Mouse (Mus musculus) heart, adult 9 months (tissue): ENCODE data around the gene Cldn10.
"Not testable (repeated sequence)": the region's sequence is repeated elsewhere in the genome, so short reads cannot be mapped to it uniquely, and the experiment has no call there.

Experiments
- DNase-seq, 2 experiments: peaks; one replicate each; pipeline ENCODE4 v3.0.0; 2022; ENCODE audit warnings: low spot score in 2 of 2

Gene Cldn10

GRCm38 (mm10) chr14:118782241-118782640 is 5.5 kb upstream of the Cldn10 start:
- no peak for DNase-seq

GRCm38 (mm10) chr14:118783326-118783935 is 4.3 kb upstream of the Cldn10 start:
- DNase-seq: no peak

- DNase-seq: no peak
Measured at GRCm38 (mm10) chr14:118790217-118790616, 2.5 kb downstream of the Cldn10 start.

GRCm38 (mm10) chr14:118792957-118793356 is 5.2 kb downstream of the Cldn10 start:
- DNase-seq: no peak

- DNase-seq: no peak
Measured at GRCm38 (mm10) chr14:118793416-118793815, 5.7 kb downstream of the Cldn10 start.

GRCm38 (mm10) chr14:118794196-118794595 is 6.5 kb downstream of the Cldn10 start:
- DNase-seq: no peak

- no peak for DNase-seq
Measured at GRCm38 (mm10) chr14:118794893-118795292, 7.2 kb downstream of the Cldn10 start.

- DNase-seq: no peak
Measured at GRCm38 (mm10) chr14:118795915-118796693, 8.4 kb downstream of the Cldn10 start.

GRCm38 (mm10) chr14:118796694-118797058 is 9.0 kb downstream of the Cldn10 start:
- no peak for DNase-seq

GRCm38 (mm10) chr14:118797270-118797669 is 9.6 kb downstream of the Cldn10 start:
- no peak for DNase-seq

GRCm38 (mm10) chr14:118799918-118800317 is 12.2 kb downstream of the Cldn10 start:
- no peak for DNase-seq

- DNase-seq: no peak
Measured at GRCm38 (mm10) chr14:118803936-118804335, 16.2 kb downstream of the Cldn10 start.

GRCm38 (mm10) chr14:118804351-118804750 is 16.6 kb downstream of the Cldn10 start:
- DNase-seq: no peak

GRCm38 (mm10) chr14:118807653-118808052 is 19.9 kb downstream of the Cldn10 start:
- peak in 1 of 2 experiments; percentile 27 for DNase-seq

- DNase-seq: not testable (repeated sequence)
Measured at GRCm38 (mm10) chr14:118808183-118808582, 20.5 kb downstream of the Cldn10 start.

GRCm38 (mm10) chr14:118809686-118810085 is 22.0 kb downstream of the Cldn10 start:
- DNase-seq: no peak

- DNase-seq: not testable (repeated sequence)
Measured at GRCm38 (mm10) chr14:118811256-118811655, 23.5 kb downstream of the Cldn10 start.

GRCm38 (mm10) chr14:118813111-118813510 is 25.4 kb downstream of the Cldn10 start:
- no peak for DNase-seq

- no peak for DNase-seq
Measured at GRCm38 (mm10) chr14:118816503-118816902, 28.8 kb downstream of the Cldn10 start.

GRCm38 (mm10) chr14:118820111-118820510 is 32.4 kb downstream of the Cldn10 start:
- DNase-seq: peak in 1 of 2 experiments; percentile 41

- no peak for DNase-seq
Measured at GRCm38 (mm10) chr14:118822816-118823215, 35.1 kb downstream of the Cldn10 start.

- DNase-seq: no peak
Measured at GRCm38 (mm10) chr14:118823313-118823712, 35.6 kb downstream of the Cldn10 start.

GRCm38 (mm10) chr14:118826346-118826745 is 38.6 kb downstream of the Cldn10 start:
- no peak for DNase-seq
